Mouse (Mus musculus) adrenal gland, postnatal 36 days (tissue): ENCODE measurements around the gene Fbxo31. TPM values are rescaled to one million over a fixed set of nuclear protein-coding genes. Genes with fewer than 3 reads are reported as not detected.

ENCODE experiments used
- DNase-seq, 2 experiments: peaks; one replicate each; pipeline ENCODE4 v3.0.0; 2021; ENCODE audit warnings: mixed read lengths in 1 of 2
- total RNA-seq, 2 experiments: library from RNA; stranded (reverse); gene quantifications; 2 replicates each; pipeline ENCODE4 v1.2.3; 2021

Gene Fbxo31
- total RNA-seq, 2 experiments from 2014 or later, result 45.4 to 54.8 TPM

DNA sequence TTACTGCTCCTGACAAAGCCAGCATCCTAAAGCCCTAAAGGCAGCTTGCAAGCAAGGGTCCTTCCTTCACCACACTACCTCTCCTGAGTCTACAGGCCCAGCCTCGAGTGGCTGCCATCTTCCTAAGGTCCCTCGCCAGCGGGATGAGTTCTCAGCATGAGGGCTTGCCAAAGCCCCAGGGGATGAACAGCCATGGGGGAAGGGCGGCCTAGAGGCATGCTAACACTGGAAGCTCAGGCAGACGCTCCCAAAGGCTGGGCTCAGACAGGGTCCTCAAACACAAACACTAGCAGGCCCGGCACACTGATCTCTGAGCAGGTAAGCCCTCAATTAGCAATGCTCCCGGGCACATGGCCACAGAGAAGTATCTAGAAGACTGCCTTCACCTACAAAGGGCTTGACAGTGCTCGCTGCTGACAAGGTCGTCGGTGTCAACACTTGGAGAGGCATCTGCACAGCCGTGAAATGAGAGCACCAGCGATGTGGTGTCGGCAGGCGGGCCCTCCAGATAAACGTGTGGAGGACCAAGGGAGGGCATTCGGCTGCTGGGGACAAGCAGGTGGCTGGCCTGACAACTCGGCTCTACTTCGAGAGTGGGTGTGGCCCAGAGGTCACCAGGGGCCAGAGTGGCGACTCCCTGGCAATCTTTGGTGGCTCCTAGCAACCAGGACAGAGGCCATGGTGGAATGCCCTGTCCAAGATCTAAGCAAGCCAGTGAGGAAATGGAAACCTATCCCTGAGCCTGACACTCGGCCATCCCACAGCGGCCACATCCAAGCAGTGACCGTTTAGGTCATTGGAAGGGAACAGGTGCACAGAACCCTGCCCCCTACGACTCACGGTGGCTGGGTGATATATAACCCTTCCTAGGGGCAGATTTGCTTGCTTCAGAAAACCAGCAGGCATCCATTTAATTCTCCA is 27.3 kb downstream of the Fbxo31 start:
- no peak for DNase-seq

GRCm38 (mm10) chr8:121550056-121550455 is 28.6 kb downstream of the Fbxo31 start:
- DNase-seq, result no peak

- peak; percentile 72 to 78 for DNase-seq
These were observed 31.5 kb downstream of the Fbxo31 start for GRCm38 (mm10) chr8:121547132-121547531.

- no peak for DNase-seq
These were observed 33.7 kb downstream of the Fbxo31 start for GRCm38 (mm10) chr8:121544936-121545335.

GRCm38 (mm10) chr8:121544276-121544785 is 34.3 kb downstream of the Fbxo31 start, which contains the start of gene 1700018B08Rik:
Gene 1700018B08Rik, minus strand, starts transcription at chr8:121544320.
- DNase-seq, result no peak

DNA sequence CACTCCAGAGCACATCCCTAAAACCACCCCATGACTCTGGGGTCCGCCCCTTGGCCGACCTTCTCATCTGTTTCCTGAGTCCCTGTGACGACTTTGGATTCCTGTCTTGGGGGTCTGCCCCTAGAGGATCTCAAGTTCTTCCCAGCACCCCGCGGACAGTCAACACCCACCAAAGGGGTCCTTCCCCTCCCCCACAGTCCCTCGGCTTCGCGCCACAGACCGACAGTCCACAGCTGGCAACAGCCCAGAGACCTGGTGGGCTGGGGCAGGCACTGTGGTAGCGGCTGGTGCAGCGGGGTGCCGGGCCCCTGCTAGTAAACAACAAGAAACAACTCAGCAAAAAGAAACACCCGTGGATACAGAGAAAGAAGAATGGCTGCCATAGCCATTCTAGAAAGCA is 35.7 kb downstream of the Fbxo31 start:
- DNase-seq, result no peak

- no peak for DNase-seq
These were observed 36.7 kb downstream of the Fbxo31 start for GRCm38 (mm10) chr8:121541862-121542261.

DNA sequence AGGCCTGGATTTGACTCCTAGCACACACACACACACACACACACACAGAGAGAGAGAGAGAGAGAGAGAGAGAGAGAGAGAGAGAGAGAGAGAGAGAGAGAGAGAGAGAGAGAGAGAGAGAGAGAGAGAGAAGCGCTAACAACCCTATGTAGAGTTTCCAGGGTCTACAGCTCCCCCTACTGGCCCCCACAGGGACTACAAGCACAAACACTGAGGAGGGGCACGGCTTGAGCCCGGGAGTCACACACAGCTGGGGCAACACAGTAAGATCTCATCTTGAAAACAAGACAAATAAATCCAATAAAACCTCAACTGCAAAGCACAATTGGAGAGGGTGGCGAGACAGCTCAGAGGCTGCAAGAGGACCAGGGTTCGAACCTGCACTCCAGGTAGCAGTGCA is 46.2 kb downstream of the Fbxo31 start:
- peak; percentile 36 to 48 for DNase-seq

DNA sequence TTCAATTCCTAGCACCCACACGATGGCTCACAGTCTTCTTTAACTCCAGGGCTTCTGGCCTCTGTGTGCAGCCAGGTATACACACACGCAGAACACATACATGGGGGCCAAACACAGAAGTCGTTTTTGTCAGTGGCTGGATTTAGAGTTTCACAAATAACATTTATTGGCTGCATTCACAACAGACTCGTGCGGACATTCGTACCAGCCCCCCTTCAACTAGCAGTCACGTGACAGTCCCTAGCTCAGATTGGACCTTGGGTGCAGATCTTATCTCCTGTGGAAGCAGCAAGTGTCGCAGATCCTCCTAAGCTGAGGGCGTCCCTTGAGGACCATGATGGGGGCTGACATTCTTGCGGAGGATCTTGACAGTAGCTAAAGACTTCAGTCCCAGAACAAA is 48.0 kb downstream of the Fbxo31 start:
- no peak for DNase-seq

GRCm38 (mm10) chr8:121528790-121529189 is 49.8 kb downstream of the Fbxo31 start:
- no peak for DNase-seq

GRCm38 (mm10) chr8:121527751-121528150 is 50.9 kb downstream of the Fbxo31 start:
- DNase-seq, result no peak

- DNase-seq, result no peak
These were observed 51.6 kb downstream of the Fbxo31 start for GRCm38 (mm10) chr8:121526811-121527550.

- DNase-seq, result no peak
These were observed 53.3 kb downstream of the Fbxo31 start for GRCm38 (mm10) chr8:121525111-121525818.

DNA sequence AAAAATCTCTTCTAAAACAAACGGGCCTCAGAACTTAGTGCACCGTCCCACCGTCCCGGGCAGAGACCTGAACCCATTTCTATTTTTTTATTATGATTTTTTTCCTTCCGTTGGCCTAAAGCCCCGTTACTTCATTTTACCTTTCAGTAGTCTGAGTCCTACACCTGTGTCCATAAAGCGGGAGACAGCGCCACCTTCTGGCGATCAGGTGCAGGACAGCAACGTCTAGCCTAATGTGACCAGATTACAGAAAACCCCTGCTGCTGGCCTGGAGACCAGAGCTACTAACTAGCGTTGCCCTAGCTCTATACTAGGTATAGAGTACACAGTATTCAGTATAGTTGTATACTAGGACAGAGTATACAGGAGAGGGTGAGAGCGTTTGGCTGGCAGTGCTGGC is 65.2 kb downstream of the Fbxo31 start:
- peak; percentile 87 for DNase-seq

DNA sequence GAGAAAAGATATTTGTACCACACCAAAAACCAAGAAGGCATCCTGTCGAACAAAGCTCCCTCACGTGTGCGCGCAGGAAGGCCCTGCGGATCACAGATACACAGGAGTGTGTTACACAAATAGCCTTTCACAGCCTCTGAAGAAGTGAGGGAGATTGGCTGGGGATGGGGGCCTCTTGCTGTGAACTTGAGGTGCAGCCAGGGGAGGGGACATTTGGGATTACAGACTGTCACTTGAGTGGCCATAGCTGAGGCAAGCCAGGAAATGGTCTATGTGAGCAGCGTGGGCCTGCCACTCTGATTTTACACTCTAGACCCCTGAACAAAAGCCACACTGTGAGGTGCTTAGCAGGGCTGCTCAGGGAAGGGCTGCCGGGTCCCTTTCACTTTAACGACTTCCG is 66.9 kb downstream of the Fbxo31 start:
- DNase-seq, result no peak

Other genes starting within 250 kb of the Fbxo31 start
- gene 1700018B08Rik, start 34.5 kb downstream of the Fbxo31 start, total RNA-seq, result not detected
- 100 to 1,000 TPM; 179 to 206 TPM for gene Map1lc3b, start 11.6 kb upstream of the Fbxo31 start, total RNA-seq
- 10 to 100 TPM; 43.4 to 53.4 TPM for gene Zcchc14, start 74.1 kb upstream of the Fbxo31 start, total RNA-seq
- 1 to 10 TPM; 1.1 to 1.8 TPM for gene Jph3, start 150.8 kb upstream of the Fbxo31 start, total RNA-seq